Mouse (Mus musculus) lung, postnatal 4 days (tissue): ENCODE measurements around the gene Commd1.
A peak's percentile ranks its signal among the peaks of the same experiment; 100 is the strongest.

Experiments
- DNase-seq, 2 experiments: peaks; one replicate each; pipeline ENCODE4 v3.0.0; 2021

The Commd1 gene

DNA sequence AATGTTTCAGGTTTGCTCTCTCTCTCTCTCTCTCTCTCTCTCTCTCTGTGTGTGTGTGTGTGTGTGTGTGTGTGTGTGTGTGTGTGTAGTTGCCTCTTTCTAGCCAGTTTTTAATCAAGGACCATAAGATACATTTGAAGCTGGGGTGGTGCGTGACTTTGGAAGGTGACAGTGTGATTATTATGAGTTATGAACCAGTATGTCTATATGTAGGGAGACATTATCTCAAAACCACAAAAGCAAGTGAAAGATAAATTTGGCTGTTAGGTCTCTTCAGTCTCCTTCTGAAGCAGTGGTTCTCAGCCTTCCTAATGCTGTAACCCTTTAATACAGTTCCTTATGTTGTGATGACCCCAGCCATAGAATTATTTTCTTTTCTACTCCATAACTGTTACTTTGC is 96.8 kb downstream of the Commd1 start:
- DNase-seq: no peak

DNA sequence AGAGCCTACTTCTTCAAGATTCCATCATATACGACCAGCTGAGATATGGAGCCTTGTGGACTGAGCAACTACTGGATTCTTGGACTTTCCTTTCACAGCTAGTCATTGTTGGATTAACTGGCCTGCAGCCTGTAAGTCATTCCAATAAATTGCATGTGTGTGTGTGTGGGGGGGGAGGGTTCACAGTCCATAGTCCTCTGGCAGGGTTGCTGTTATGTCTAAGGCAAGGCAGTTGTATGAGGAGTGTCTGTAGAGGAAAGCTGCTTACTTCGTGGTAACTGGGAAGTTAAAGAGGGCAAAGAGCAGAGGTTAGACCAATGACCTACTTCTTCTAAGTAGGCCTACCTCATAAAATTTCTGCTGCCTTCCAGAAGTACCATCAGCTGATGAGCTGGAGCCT is 98.5 kb downstream of the Commd1 start:
- no peak for DNase-seq

DNA sequence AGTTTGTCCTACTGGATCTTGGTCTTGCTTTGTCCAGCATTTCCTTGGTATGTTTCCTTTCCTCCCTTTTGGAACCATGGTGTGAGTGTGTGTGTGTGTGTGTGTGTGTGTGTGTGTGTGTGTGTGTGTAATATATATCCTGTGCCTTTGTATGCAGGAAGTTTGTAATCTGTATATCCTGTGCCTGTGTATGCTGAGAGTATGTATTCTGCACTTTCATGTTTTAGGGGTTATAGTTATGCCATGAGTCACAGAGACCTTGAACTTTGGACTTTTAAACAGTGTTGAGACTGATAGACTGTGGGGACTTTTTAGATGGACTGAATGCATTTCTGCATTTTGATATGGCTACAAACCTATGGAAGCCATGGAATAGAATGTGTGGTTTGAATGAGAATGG is 99.3 kb downstream of the Commd1 start:
- DNase-seq: no peak

DNA sequence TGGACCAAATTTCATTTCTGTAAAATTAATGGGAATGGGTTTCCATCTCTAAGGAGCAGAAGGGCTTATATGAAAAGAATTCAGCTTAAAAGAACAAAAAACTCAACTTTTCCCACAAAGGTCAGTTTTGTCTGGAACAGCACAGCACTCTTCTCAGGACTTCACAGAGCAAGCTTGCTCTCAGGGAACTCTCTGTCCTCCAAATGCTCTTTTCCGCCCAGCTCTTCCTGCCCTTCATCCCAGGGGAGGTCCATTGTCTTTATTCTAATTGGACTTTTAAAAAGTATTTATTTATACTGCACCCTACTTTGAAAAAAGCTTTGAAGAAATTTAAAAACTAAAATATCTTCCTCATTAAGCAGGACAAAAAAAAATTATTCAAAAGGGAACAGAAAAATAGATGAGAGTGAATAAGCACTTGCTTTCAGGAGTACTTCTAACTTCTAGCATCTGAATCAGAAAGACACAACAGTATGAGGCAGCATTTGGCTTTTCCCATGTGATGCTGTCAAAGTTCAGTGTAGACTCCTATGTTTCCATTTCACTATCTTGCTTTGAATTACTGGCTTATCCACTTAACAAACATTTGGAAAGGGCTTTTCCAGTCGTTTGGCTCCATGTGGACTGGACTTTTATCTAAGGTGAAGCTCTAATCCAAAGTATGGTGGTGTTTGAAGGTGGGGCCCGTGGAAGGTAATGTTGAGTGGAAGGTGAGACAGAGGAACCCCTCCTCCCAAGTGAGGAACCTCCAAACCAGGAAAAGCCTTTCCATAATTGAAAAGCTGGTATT is 101.6 kb downstream of the Commd1 start:
- no peak for DNase-seq

DNA sequence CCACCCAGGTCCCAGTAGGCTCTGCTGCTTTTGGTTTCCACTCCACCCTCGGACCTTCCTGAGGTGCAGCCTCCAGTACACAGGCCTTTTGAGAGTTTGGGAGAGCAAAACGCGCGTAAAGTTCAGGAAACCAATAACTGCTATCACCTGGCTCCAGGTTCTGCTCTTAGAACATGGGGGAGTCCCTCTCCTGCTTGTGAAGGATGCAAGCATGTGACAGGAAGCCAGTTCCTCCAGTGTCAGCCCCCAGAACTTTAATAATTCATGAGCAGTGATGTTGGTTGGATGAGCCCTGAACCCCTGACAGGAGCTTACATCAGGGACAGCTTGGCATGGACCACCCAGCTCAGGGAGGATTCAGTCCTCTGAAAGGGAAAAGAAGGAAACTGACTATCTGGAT is 102.5 kb downstream of the Commd1 start:
- no peak for DNase-seq

DNA sequence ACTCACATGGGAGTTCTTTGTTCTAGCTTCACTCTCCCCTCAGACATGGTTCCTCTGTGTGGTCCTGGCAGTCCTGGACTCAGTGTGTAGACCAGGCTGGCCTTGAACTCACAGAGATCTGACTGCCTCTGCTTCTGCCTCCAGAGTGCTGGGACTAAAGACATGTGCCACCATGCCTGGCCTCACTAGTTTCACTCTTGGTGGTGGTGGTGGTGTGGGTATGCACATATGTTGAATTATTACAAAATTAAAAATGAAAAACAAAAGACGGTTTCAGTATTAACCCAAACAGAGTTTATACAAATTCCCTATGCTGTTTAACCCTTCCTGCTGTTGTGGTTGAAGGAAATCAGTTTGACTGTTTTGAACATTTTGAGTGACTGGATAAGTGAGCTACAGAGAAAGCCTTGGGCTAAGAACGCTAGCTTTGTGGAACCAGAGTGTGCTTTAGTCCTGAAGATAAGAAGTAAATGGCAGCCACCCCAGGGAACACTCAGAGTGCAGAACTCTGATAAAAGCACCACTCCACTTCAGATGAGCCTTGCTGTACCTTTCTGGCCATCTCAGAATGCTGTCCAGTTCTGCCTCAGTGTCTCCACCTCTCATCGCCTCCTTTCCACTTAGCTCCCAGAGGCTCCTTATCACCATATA is 105.4 kb downstream of the Commd1 start:
- no peak for DNase-seq

DNA sequence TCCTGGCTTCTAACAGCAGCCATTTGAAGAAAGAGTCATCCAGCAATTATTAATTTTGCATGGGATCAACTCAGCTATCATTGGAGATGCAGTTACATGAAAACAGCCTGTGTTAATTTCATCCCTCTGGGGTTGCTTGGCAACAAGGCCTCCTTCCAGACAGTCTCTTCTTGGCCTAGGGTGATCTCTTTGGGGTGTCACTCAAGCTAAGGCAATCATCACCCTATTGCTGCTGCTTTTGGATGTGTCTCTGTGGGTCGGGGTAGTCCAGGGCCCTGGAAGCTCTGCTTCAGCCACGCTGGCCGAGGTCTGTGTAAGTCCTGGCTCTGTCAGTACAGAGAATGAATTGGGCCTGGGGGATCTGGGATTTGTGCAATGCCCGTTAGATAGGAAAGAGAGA is 106.9 kb downstream of the Commd1 start:
- no peak for DNase-seq

DNA sequence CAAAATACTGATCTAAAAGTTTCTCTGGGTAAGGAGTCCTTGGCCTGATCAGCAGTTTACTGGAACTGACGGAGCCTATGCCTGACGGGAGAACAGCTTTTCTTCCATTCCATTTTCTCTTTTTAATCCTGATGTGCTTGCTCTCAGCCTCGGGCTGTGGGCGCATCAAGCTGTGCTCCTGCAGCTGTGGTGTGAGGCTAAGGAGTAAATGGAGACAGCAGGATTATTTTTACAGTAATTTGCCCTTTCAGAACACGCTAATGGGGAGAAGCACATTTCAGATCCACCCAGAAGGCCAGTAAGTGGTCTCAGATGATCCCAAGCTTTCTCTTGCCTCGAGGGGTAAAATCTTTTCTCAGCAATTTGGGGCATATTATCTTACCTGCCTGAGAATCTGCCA is 107.4 kb downstream of the Commd1 start:
- DNase-seq: no peak

DNA sequence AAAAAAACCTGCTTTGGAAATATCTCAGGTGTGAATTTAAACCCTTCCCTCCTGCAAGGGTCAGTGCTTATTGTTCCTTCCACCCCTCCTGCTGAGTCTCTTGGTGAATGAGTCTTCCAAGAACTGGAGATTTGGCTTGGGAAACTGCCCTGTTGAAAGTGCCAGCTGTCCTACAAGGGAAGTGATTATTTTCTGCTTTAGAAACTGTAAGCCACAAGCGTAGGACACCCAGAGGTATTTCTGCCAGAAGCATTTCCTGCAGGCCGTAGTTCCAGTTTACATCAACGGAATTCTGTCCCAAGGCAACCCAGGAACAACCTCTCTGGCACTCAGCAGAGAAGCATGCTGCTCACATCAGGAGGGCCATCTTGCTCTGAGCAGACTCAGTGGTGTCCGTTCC is 108.8 kb downstream of the Commd1 start:
- peak; percentile 21 to 33 for DNase-seq

DNA sequence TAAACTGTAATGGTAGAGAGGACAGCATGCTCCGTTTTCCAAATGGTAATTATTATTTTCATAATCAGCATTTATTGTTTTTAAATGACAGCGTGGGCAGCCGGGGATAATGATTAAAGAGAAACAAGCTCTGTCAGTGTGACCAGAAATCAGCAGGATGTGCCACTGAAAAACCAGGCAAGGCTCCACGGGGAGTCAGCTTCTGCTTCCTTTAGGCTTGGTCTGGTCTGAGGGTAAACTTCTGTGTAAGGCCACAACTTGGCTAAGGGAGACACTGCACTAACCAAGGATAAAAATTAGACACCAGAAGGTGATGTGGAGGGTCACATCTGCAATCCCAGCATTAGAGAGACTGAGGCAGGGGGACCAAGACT is 109.9 kb downstream of the Commd1 start:
- DNase-seq: no peak

DNA sequence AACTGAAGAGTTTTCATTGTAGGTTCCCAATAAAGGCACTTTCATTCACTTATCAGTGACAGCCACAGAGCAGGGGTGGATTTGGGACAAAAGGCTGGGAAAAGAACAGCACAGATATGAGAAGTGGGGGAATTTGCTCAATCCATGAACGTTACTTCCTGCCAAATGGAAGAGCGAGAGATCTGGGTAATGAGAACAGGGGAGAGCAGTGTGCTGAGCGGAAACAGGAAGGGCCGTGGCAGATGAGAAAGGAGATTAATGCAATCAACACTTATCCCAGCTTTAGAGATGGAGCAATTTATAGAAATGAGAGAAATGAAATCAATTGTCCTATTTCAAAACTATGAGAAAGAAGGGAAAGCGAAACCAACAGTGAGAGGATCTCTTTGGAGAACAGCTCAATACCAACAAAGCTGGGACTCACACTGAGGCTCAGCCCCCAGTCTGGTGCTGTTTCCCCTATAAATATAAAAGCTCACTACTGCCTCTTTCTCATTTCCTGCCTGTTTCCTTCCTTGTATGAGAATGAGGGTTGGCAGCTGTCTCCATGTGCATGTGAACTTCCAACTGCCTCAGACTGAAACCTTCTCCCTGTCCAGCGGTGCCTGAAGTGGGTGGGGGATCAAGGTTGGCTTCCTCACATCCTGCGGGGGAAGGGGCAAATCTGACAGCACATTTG is 110.4 kb downstream of the Commd1 start:
- peak; percentile 24 to 39 for DNase-seq

DNA sequence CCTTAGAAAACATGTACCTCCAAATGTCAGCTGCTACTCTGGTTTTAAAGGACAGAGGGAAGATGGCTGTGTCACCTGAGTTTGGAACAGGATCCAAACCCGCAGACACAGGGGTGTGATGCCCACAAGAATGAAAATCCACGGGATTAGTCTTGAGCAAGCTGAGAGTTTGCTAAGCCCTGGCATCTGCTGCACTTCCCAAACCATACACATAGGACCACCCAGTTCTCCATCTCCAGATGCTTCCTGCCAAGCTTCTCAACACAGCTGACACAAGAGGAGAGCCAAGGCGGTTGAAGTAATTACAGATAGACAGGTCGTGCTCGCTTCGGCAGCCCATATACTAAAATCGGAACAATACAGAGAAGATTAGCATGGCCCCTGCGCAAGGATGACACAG is 113.6 kb downstream of the Commd1 start:
- no peak for DNase-seq

DNA sequence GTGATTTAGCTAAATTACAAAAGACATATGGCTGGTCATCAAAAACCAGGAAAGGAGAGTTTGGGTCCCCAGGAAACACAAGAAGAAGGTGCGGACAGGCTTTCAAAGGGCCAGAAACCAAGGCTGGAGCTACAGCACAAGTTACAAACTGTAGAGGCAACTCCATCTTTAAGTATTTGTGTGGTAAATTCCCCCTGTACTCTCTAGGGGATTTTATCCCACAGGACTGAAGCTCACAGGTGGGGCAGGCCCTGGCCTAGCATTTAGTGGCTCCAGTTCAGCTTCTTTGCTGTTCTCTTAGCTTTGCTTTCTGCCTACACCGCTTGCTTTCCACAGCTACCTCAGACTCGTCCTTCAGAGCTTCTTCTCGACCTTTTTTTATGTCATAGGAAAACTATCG is 114.5 kb downstream of the Commd1 start:
- DNase-seq: no peak

DNA sequence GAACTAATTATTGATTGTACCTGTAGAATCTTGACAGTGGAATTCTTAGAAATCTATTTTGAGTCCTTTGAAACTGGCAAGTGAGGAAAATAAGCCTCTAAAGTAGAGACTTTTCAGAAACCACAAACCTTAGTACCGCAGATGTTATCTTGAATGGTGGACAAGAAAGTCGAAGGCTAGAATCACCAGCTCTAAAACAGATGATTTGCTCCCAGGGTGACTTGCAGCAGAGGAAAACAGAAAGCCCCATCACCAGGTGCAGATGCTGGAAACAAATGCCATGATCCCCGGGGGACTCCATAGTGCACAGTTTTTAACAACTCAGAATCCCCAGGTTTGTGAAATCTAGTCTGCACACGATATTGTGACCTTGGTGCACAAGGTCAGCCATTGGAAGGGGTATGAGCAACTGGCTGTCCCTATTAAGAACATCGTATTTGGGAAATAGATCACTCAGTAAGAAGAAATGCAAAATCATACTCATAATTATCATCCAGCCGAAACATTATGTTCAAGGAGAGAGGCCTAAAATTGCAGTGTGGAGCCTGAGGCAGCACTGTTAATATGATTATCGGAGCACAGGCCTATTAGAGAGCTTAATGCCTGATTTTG is 116.4 kb downstream of the Commd1 start:
- DNase-seq: no peak

DNA sequence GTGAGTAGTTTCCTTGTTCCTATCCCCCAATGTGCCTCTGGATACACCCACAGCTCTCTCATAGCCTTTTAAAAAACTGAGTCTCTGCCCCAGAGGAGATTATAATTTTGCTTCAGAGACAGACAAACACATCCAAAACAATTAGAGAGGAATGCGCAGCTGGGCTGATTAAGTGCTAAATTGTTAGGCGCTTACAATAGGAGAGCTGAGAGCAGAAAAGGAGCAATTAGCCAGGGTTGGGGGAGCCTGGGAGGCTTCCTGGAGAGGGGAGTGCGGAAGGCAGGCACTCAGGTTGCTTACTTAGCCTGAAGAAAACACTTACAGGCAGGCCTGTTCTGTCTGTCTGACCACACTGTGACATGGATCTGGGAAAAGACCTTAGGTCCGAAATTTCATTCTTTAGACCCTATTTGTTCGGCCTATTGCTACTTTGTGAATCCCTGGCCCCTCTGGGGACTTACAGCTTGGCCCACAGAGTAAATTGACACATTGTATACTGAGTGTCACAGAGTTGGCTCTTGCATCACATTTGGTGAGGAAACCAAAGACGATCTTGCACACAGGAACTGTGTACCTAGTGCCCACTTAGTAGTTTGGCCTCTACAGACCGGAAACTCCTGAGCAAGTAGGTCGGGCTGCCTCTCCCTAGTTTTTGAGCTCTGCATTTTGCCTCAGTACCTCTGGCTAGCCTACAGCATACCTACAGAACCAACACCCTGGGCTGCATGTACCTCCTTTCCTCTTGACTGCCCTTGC is 117.7 kb downstream of the Commd1 start:
- DNase-seq: peak in 1 of 2 experiments; percentile 30

DNA sequence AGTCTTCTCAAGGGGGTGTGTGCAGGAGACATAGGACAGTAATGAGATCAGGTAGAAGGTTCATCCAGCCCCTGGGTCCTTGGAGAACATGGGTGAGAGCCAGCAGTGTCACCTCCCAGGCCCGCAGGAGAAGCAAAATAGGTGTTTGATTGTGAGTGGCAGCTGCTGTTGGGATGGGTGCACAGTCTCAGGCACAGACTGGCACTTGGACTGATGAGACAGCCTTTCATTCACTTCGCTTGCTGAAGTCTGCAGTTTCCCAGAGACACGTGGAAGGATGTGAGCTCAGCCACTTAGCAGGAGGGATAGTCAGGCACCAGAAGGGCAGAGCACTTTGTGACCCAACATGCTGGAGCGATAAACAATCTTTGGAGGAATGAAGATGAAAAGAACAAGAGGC is 118.6 kb downstream of the Commd1 start:
- no peak for DNase-seq

DNA sequence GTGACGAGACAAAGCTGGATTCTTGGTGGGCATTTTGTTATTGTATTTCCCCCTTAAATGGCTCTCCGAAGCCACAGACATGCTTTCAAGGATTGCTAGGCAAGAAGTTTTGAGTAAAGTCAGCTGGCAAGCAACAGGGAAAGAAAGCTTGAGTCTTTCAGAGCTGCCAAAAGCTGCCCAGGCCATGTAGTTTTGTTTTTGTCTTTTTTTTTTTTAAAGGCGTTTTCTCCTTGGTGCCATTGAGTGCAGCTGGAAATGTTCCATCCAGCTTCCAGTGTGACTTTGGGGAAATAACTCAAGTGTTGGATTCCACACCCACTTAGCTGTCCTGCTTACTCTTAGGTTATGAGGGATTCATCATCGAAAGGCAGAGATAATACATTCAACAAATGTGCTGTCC is 120.9 kb downstream of the Commd1 start:
- no peak for DNase-seq

DNA sequence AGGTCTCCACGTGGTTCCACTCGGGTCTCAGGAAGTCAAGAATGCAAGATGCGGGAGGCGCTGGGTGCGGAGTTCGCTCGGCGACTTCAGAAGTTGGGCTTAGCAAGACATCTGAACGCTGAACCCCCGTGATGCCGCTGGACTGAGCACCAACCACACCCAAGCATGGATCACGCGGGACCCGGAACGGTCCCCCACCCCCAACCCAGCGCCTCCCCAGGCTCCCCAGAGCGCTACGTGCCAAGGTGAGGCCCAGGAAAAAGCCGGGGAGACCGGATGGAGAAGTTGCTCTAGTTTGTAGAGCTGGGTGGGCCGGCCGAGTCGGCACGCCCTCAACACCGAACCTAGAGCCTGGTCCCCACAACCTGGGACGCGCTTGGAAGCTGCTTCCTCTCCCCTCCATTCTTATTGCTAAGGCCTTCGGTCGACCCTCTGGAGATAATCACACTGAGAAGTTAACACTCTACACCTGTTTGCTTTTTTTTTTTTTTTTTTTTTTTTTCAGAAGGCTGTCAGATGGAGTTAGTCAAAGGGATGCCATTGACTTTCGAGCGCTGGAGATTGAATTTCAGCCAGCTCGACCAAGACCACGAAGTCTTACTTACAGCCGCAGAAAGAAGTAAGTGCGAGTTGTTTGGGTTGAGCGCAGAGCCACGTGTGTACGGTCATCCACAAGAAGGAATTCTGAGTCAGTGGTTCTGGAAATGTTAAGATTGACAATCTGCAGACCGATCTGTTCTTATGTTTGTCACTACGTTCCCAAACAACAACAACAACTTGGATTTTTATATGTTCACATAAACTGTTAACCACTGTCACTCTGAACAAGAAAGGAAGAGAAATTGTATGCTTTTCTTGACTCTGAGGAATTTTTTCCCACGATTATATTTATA is 121.6 kb downstream of the Commd1 start, which contains the start of gene B3gnt2:
B3gnt2 (minus strand) TSS at position 627 of the 893 bp plus-strand sequence.
- DNase-seq: peak; percentile 68 to 75

DNA sequence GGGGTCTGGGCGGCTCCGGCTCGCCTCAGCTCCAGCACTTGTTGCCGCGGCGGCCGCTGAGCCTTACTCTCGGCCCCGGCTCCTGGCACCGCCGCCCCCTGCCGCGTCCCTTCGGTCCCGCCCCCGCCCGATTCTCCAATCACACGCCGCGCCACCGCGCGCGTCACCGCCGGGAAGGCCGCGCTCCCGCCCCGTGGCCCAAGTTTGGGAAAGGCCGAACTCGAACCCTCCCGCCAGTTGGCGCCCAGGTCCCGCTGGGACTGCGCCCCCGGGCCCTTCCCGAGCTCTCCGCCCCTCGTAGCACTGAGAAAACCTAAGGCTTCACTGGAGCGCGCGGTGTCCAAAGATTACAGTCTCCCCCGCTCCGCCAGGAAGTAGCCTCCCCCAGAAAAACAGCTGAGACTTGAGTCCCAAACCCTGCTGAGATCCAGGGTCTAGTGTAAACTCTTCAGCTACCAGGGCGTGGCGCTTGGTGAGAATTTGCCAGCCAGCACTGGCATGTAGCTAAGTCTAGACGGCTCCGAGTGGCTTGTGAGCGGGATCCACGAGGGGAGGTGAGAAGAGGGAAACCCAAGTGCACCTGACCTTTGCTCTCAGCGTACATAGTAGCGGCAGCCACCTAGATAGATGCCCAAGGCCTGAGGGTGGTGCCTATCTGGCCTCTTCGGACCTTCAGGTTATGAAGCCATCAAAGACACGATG is 122.4 kb downstream of the Commd1 start:
- DNase-seq: peak; percentile 93 to 95

DNA sequence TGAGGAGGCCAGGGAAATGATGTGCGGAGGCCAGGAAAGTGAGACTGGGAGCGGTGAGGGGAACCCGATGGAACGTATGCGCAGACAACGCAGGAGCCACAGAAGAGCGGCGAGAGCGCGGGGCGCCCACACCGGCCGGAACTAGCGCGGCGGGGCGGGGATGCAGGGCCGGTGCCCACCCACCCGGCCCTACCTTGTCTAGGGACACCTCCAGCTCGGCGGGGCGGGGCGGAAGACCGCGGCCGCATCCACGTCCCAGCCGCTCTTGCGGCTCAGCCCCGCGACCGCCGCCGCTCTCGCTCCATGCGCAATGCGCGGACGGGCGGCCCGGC is 122.9 kb downstream of the Commd1 start:
- DNase-seq: no peak
